Mouse (Mus musculus) Muller cell, postnatal 12 days (primary cell): ENCODE data around the gene Dennd5b.
A peak's percentile ranks its signal among the peaks of the same experiment; 100 is the strongest.
"Not testable (repeated sequence)": the region's sequence is repeated elsewhere in the genome, so short reads cannot be mapped to it uniquely, and the experiment has no call there.

ENCODE experiments used
- DNase-seq: peaks from one replicate; pipeline ENCODE4 v3.0.0-alpha.2; 2015; ENCODE audit errors: inconsistent ontology term

Gene Dennd5b

DNA sequence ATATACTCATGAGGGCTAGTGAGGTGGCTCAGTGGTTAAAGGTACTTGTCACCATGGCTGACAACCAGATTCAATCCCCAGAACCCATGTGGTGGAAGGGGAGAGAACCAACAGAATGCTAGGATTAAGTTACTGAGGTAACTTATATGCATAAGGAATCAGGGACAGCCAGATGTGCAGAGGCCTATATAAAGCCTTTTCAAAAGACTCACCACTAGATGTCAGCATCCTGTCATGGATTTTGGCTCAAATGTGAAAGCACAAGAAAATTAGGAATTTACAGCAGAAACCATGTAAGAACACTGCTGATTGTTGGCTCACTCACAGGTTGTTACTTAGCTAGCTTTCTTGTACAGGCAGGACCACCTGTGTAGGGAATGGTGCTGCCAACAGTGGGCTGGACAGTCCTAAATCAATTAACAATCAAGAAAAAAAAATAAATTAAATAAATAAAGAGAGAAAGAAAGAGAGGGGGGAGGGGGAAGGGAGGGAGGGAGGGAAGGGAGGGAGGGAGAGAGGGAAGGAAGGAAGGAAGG, 90.6 kb downstream of the Dennd5b start:
- peak; percentile 59 for DNase-seq

DNA sequence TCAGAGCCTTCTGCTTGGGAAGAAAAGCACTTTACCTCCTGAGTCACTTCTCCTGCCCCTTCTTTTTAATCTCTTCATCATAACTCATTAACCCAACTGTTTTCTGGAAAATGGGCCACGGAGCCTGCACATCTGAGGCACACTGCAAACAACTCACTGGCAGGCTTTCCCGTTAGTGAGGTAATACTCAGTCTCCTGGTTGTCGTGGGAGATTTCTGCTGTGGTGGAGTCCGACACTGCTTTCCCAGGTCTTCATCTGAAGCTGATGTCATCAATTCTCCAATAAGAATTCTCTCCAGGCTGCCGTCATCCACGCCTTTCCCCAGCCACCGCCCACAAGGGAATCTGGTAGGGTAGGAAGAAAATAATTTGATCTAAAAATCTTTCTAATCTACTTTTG, 96.5 kb downstream of the Dennd5b start:
- DNase-seq, result no peak

DNA sequence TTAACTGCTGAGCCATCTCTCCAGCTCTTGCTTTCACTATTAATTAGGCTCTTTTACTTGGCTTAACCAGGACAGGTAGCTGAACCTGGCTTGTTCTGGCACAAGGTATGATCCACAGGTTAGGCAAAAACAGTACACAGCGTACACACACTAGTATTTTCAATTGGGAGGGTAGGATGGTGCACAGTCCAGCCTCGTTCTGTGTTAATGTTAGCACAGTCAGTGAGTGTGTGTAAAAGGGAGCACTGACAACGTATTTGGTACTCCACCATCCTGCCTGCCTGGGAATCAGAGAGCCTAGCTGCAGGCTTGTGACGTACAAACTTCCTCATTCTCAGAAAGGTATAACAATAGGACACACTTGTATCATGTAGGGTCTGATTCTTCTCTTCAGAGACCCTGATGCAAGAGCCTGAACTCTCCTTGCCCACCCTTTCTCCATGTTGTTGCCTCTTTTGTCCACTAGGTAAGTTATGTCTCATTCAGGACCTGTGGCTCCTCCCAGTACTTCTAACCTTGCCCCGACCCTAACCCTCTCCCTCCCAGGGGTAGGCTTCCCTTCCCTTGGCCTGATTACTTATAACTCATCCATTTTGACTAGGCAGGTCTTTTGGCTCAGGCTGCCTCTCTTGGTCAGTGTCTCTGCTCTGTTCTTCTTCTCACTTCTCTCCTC, 107.0 kb downstream of the Dennd5b start:
- no peak for DNase-seq

DNA sequence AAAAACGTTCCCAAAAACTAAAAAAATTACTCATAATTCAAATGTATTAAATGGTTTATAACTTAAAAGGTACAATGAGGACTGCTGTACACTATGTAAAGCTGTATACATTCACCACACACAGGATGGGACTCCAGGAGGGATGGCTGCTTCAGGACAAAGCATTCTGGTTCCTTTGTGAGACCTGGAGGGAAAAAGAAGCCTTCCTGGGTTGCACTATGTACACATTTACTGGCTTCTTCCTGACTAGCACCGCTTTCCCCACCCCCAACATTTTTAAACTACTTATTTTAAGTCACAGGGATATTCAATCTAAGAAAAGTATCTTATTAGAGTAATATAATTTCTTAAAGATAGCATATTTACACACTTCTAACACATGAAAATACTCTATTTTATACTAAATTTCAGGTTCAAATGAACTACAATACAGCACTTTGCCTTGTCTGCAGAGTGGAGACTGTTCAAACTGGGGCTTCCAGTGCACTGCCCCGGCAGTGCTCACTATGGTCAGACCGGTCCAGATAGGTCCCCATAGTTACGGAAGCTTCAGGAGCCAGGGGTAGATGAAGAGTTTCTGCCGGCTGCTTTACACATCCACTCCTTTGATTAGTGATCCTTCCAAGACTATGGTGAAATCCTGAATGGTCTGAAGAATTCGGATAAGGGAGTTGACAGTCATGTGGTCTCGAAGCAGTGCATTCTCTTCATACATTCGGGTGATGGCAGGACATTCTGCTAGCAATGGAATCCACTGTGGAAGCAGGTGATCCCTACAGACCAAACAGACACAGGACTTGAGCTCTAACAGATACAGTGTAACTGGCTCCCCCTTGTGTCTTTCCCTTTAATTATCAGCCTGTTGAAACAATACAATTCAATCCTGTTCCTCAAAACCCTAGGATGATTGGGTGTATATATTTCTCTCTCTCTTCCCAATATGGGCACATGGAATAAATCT, 108.1 kb downstream of the Dennd5b start:
- peak; percentile 73 for DNase-seq

DNA sequence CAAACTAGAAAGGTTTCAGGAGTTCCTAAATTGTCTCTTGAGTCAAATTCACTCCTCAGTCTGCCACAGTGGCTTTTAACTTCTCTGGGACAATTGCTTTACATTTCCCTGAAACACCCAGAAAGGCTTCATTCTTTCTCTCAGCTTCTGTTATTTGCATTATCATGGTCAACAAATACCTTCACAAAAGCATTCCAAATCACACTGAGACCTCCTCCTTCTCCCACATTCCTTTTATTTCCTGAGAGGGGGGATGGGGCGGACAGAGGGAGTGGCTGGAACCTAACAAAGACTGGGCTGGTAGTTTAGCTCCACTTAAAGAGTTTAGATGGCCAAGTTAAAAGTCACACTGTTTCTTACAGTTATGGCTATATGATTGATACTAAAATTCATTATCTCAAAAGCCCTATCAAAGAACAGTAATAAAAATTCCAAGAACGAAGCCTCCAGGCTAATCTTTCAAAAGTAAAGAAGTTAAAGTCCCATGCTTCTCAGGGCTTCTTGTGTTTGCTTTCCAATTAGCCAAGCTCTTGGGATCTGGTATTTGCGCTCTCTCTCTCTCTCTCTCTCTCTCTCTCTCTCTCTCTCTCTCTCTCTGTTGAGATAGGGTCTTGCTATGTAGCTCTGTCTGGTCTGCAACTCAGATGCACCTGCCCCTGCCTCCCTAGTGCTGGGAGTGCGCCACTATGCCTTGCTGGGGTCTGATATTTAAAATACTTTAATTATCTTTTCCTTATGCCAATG, 108.9 kb downstream of the Dennd5b start:
- DNase-seq, result peak; percentile 64

DNA sequence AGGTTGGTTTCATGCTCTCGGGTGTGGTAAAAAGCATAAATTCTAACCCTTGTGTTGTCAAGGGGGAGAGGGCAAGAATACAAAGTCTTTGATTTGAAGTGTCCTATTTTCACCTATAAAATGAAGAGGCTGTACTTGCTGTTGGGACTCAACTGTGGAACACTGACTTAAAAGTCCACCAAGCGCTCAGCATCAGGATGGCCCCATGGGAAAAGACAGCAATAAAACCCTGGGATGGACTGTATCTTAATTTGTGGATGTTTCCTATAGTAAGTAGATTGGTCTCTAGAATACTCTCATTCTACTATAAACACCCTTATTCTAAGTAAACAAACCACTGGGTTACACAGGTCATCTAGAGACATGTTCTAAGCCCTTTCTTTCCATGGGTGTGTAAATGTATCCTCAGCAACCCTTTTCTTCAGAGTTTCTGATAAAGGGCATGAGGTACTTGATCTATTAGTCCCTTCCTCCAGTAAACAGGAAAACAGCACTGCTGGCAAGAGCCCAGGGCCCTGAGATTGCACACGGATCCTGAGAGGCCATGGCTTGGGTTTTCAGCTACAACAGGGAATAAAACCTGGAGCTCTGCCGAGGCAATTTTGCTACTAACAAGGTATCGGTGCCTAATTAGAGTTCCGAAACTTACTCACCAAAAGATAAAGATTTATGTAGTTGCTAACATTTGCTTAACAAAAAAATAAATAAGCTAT, 109.7 kb downstream of the Dennd5b start:
- DNase-seq, result peak; percentile 7

DNA sequence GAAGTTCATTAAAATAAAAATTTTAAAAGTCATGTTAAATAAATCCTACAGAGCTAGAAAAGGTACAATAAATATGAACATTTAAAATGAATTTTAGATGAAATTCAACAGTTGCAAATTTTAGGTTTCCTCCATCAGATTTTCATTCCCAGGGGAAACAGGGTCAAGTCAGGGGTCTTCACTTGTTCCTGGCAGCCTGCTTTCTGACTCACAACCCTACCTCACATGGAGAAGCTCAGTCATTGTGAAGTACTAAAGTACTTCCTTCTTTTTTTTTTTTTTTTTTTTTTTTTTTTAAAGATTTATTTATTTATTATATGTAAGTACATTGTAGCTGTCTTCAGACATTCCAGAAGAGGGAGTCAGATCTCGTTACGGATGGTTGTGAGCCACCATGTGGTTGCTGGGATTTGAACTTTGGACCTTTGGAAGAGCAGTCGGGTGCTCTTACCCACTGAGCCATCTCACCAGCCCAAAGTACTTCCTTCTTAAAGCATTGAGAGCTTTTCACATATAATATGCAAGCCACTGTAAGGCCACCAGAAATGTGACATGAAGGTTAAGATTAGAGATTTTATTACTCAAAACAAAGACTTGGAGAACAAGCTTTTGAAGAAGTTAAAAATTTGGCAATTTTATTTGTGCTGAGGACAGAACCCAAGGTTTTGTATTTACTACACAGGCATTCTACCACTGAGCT, 111.5 kb downstream of the Dennd5b start:
- DNase-seq, result not testable (repeated sequence)

DNA sequence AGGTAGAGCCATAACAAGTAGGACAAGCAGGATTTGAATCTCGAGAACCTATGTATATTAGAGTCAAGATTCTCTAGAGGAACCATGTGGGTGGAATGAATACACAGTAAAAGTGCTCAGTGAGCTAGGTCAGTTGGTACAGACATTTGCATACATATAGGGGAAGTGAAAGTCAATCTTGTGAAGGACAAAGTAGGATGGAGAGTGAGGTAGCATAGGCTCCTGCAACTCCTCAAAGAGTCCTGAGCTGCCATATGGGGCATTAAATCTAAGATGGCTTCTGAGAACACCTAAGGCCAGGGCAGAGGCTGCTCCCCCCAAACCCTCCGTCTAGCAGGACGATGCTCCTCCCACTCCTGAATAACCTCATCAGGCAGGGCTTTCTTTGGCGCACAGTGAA, 115.5 kb downstream of the Dennd5b start:
- no peak for DNase-seq

DNA sequence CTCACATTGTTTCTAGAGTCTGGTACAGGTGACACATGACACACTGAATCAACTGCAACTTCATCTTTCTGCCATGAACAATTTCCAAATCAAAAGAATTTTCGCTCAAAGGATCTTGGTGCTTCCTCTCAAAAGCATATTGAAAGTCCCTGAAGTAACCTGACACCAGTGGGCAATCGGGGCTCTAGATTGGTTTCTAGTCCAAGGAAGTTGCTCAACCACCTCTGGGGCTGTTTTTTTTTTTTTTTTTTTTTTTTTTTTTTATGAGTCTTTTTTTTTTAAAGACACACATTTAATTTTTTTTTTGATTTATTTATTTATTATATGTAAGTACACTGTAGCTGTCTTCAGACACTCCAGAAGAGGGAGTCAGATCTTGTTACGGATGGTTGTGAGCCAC, 121.0 kb downstream of the Dennd5b start:
- DNase-seq, result no peak

DNA sequence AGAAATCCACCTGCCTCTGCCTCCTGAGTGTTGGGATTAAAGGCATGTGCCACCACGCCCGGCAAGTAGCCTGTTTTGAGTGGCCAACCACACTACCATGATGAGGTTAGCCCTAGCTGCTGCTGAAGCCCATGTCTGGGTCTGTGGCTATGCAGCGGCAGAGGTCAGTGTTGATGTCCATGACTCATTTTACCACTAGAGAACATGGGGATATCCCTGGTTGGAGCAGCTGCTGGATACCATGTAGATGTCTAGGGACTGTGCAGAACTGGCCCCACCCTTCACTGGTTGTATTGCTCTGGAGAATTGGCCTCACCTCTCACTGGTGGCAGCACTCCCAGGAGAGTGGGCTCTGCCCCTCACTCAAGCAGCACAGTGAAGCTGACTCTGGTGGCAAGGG, 126.4 kb downstream of the Dennd5b start:
- no peak for DNase-seq

DNA sequence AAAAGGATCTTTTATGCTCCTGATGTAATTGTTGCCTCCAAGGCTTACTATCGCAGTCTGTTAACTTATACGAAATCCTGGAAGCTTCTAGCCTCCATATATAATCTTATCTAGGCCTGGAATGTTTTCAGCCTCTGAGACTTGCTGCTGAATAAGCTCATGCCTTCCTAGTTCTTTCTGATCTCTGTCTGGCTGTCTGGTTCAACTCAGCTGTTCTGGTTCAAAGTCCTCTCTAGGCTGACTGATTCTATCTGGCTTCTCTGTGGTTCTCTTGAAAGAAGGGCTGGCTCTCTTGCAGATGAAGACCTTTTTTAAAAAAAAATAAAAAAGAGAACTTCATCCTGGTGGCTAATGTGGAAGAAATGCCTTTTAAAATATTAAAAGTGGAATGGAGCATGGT, 128.6 kb downstream of the Dennd5b start:
- no peak for DNase-seq

DNA sequence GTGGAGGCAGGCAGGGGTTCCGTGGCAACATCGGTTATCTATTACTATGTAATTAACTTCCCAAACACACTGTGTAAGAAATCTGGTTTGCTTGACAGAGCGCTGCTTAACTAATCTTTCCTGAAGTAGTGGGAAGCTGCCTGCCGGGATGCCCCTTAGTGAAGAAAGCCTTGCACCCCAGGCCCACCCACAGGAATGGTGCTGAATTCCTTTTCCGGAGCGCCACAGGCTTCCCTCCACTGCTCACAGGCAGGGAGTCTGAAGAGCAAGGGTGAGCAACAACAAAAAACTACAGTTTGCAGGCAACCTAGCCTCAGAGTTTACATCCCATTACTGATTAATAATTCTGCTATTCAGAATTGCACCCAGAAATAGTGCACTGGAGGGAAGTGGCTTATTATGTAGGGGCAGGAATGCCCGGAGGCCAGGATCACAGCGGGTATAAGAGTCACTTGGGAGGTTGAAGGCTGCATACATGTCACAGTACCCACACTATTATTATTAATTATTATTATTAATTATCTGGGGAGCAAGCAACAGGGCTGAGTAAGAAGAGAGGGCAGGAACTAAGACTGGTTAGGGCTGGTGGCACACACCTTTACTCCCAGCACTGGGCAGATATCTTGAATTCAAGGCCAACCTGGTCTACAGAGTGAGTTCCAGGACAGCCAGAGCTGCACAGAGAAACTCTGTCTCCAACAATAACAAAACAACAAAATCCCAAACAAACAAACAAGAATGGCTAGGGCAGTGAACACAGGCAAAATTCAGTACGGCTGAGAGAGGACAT, 129.2 kb downstream of the Dennd5b start:
- peak; percentile 83 for DNase-seq

DNA sequence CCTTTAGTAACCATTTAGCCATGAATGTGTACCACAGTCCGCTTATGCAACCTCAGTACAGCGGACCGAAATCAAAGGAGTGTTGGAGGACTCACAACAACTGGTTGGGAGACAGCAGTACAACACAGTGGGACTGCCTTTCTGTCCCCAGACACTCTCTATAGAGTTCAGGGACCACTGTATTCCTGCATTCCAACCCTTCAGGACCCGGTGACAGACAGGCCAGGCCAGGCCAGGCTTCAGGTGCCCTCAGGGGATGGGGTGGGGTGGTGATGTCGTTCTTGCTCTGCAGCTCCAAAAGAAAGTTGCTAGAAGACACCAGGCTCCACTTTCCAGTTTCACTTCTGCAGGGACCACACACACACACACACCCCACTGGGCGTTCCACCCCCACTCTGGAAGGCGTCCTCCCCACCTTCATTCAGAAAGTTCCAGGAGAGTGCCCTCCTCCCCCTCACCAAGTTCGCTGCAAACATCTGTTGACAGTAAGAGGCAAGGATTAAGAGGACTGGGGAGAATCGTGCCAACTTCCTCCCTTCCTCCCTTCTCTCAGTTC, 130.0 kb downstream of the Dennd5b start:
- DNase-seq, result no peak

DNA sequence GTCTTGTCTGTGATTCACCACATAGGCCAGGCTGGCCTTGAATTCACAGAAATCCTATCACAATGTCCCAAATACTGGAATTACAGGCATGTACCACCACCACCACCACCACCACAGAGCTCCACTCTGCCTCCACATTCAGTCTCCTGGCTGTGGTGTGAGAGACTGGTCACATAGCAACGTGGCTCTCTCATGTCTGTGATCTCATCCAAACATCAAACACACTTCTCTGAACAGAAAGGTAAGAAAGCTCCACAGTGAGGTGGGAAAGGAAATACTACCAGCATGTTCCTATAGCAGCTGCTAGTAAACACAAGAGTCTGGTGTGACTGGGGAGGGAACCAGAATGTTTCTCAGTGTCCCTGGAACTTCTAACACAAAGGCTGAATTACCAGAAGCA, 140.2 kb downstream of the Dennd5b start:
- peak; percentile 52 for DNase-seq

DNA sequence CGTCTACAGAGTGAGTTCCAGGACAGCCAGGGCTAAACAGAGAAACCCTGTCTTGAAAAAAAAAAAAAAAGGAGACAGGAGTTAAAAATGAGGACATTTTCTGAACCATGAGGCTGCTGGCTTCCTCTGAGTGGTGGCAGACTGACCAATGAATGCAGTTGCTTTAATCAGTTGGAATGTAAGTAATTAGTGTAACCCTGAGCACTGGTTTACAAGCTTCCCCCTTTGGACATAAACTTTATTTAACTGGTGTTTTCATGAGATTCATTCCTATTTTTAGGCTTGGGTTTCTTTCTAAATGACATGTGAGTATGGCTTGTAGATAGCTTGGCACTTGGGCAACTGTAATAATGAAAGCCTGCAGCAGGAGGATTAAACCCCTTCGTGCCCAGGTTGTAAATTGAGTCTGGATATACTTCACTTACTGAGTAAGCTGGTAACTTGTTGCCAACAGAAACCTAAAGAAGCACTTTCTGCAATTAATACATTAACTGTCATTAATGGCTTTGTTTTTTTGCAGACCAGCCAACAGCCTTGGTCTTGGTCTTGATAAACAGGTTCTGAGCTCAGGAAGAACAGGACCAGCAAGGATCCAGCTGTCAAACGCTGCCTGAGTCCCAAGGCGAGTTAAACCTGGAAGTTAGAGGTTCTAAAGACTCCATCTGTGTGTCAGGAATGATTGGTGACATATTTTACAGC, 141.8 kb downstream of the Dennd5b start:
- DNase-seq, result no peak

DNA sequence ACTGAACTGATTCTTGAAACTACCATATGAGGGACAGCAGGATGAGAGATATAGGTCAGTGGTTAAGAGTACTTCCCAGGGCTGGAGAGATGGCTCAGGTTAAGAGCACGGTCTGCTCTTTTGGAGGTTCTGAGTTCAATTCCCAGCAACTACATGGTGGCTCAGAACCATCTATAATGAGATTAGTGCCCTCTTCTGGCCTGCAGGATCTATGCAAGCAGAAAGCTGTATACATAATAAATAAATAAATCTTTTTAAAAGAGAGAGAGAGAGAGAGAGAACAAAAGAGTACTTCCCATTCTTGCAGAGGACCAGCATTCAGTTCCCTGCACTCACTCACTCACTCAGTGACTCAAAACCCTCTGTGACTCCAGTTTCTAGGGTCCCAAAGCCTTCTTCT, 142.8 kb downstream of the Dennd5b start:
- no peak for DNase-seq

DNA sequence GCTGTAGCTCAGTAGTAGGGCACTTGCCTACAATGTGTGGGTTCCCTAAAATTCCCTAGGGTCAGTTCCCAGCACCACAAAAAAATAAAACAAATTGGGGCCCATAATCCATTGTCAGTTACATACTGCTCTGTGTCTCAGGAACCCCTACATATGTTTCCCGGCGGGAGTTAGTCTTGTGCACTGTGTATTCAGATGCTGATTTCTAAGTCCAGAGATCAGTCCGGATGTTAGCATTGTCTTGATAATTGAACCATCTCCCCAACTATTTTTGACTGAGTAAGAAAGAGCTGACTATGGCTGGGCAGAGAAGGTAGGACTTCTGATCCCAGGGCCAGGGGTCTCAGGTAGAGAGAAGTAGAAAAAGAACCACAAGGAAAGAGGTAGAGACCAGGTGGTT, 144.4 kb downstream of the Dennd5b start:
- DNase-seq, result no peak

DNA sequence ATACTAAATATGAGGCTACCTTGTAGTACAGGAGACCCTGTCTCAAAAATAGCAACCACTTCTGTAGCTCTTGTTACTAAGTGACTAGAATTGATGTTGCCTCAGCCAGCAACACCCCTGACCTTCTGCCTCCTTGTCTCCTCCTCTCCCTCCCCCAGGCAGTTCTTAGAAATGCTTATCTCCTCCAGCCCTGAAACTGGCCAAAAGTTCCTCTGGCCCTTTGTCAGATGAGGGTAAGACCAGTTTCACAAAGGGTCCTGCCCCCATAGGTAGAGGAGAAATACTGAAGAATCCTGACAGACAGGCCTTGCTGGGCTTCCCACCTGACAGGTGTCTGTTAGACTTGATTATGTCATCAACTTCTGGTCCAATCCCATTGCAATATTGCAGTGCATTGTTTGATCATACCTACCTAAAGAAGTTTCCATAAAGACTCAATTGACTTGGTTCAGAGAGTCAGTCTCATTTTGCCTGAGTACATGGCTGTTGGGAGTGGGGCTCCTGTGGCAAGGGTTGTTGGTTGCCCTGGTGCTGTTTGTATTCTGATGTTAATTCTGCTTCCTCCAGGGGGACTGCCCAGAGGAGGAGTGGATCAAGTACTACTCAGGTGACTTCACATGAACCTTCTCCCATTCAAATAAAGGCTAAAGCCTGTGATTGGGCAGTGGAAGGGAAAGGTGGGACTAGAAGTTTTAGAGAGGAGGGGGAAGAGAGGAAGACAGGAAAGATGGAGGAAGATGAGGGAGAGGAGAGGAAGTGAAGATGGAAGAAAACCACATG, 145.6 kb downstream of the Dennd5b start:
- DNase-seq, result no peak
